Mouse (Mus musculus): Measurements from ENCODE around the gene BC024978. TPM values are rescaled to one million over a fixed set of nuclear protein-coding genes. Genes with fewer than 3 reads are reported as not detected.

Gene BC024978
- polyA plus RNA-seq (2015; fragmentation: Nextera tagmentation; extraction: Ambion mirVana), result 3.6 and 5.1 TPM in 2 replicates

DNA sequence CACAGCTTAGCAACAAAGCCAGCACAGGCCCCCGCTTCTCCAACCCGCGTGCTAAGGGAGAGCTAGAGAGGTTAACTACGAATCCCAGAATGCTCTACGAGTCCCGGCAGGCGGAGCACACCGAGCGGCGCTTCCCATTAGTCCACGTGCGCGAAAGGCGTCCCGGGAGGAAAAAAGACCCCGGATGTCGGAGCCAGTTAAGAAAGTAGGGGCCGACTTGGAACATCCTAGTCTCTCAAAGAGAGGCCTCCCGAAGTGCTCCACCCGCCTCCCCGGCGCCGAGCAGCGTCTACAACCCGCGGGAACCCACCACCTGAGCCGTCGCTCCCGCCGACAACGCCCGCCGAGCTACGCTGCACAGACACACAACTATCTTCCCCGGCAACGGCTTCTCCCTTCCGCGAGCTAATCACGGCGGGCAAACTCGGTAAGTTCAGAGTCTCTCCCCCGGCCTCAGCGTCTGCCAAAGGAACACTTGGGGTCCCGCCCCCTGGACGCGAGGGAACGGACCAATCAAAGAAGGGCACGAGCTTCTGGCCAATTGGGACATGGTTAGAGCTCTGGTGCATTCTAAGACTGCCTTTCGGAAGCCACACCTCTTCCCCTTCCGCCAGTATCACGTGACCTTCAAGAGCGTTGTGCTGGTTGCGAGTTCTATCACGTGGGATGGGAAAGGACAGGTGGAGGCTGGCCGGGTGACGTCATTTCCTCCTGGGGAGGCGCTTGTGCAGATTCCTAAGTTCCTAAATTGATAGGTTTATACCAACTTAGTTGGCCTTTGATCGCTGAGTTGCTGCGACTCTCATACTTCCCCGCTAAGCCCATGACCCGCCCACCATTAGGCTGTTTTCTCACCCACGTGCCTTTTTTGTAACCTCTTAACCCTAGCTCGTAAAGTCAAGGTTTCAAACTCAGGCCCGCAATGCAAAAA is at the start of gene BC024978, which contains the start of gene Snrpa:
Gene BC024978, plus strand, starts transcription at position 101 of the 931 bp plus-strand sequence.
Gene Snrpa, minus strand, starts transcription at position 591 of the 931 bp plus-strand sequence.
- peaks cover 22% of the 10 kb centered on the region for H3K4me1 ChIP-seq (replicated peaks; ENCODE audit: control insufficient read depth, insufficient read depth, low read length)
- H3K27me3 ChIP-seq (replicated peaks; ENCODE audit: control insufficient read depth, insufficient read depth, low read length), result no peaks in the 10 kb centered on the region
- peak within 1 kb of the TSS; percentile 96 for H3K27ac ChIP-seq (ENCODE audit: low read length)
- under 1% methylated on average over 64 of the region's 64 CpGs for WGBS
- ATAC-seq, result peak; percentile 98
- H3K9ac ChIP-seq (replicated peaks; ENCODE audit: low read depth, low read length), result peak within 1 kb of the TSS; percentile 77
- H3K9me3 ChIP-seq (ENCODE audit: control insufficient read depth, low read length), result no peaks in the 10 kb centered on the region
- peaks cover 22% of the 10 kb centered on the region for H3K36me3 ChIP-seq (ENCODE audit: control insufficient read depth, insufficient read depth)
- H3K4me2 ChIP-seq (ENCODE audit: low read length), result peak within 1 kb of the TSS; percentile 71
- H3K4me3 ChIP-seq (replicated peaks; ENCODE audit: low read length), result peak within 1 kb of the TSS; percentile 72

DNA sequence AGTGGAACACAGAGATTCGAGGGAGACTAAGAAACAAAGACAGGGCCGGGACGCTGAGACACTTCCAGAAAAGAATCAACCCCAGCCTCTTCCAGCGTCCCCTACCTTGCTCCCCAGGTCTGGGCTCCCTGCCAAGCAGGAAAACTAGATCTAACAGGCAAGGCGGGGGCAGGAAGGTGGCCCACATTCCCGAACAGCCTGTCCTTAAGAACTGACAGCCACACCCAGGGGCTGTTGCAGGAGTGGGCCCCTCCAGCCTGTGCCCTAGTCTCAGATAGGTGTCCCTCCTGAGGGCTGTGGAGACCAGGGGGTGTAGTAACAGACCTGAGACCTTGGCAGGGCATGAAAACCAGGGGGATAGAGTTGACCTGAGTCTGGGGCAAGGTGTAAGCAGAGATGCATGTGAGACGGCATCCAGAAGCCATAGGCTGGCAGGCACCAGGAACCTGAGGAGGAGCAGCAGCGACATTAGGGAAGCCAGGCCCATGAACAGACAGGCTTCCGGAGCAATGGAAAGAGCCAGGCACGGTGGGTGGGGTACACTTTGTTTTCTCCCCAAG is 42.3 kb upstream of the BC024978 start, which contains the start of gene Cyp2t4:
Gene Cyp2t4, plus strand, starts transcription at position 510 of the 560 bp plus-strand sequence.
- Histone ChIP-seq H3K36me3 (ENCODE audit: control insufficient read depth, insufficient read depth) (peaks cover 12% of the 10 kb centered on the region), H3K4me2 (ENCODE audit: low read length) (no peak within 1 kb of the TSS), H3K4me1 (replicated peaks; ENCODE audit: control insufficient read depth, insufficient read depth, low read length) (no peaks in the 10 kb centered on the region), H3K9ac (replicated peaks; ENCODE audit: low read depth, low read length) (no peak within 1 kb of the TSS), H3K4me3 (replicated peaks; ENCODE audit: low read length) (no peak within 1 kb of the TSS), H3K9me3 (ENCODE audit: control insufficient read depth, low read length) (no peaks in the 10 kb centered on the region), H3K27me3 (replicated peaks; ENCODE audit: control insufficient read depth, insufficient read depth, low read length) (no peaks in the 10 kb centered on the region), H3K27ac (ENCODE audit: low read length) (no peak within 1 kb of the TSS)
- ATAC-seq, result no peak
- WGBS, result 65% methylated on average over 10 of the region's 10 CpGs

DNA sequence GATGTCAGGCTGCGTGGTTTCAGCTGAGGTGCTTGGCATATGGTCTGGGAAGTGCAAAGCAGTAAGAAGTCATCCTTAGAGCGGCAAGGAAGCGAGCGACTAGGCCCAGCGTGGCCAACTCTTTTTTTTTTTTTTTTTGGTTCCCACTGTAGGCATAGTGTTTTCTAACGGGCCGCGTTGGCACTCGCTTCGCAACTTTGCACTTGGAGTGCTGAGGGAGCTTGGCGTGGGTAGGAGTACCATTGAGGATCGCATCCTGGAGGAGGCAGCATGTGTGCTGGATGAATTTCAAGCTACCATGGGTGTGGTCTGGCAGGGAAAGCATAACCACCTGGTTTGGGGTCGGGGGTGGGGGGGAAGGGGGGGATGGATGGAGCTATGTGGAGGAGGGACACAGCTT is 39.6 kb upstream of the BC024978 start:
- ATAC-seq, result no peak
- H3K9ac ChIP-seq (replicated peaks; ENCODE audit: low read depth, low read length), result no peak overlapping the region
- WGBS, result 66% methylated on average over 13 of the region's 13 CpGs
- H3K4me2 ChIP-seq (ENCODE audit: low read length), result no peak overlapping the region
- H3K9me3 ChIP-seq (ENCODE audit: control insufficient read depth, low read length), result no peaks in the 10 kb centered on the region
- peaks cover 12% of the 10 kb centered on the region for H3K4me1 ChIP-seq (replicated peaks; ENCODE audit: control insufficient read depth, insufficient read depth, low read length)
- peaks cover 20% of the 10 kb centered on the region for H3K36me3 ChIP-seq (ENCODE audit: control insufficient read depth, insufficient read depth)
- no peak overlapping the region for H3K4me3 ChIP-seq (replicated peaks; ENCODE audit: low read length)
- no peak overlapping the region for H3K27ac ChIP-seq (ENCODE audit: low read length)
- no peaks in the 10 kb centered on the region for H3K27me3 ChIP-seq (replicated peaks; ENCODE audit: control insufficient read depth, insufficient read depth, low read length)

DNA sequence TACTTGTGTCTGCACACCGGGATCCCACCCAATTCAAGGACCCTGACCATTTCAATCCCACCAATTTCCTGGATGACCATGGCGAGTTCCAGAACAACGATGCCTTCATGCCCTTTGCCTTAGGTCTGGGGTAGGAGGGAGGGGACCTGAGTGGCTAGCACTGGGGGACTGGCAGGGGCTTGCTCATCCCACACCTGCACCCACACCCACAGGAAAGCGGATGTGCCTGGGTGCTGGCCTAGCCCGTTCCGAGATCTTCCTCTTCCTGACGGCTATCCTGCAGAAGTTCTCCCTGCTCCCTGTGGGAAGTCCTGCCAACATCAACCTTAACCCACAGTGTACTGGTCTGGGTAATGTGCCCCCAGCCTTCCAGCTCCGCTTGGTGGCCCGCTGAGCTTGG is 37.4 kb upstream of the BC024978 start:
- Histone ChIP-seq H3K4me2 (ENCODE audit: low read length) (no peak overlapping the region), H3K4me3 (replicated peaks; ENCODE audit: low read length) (no peak overlapping the region), H3K9me3 (ENCODE audit: control insufficient read depth, low read length) (no peaks in the 10 kb centered on the region), H3K27ac (ENCODE audit: low read length) (no peak overlapping the region), H3K36me3 (ENCODE audit: control insufficient read depth, insufficient read depth) (peaks cover 25% of the 10 kb centered on the region), H3K4me1 (replicated peaks; ENCODE audit: control insufficient read depth, insufficient read depth, low read length) (peaks cover 33% of the 10 kb centered on the region), H3K27me3 (replicated peaks; ENCODE audit: control insufficient read depth, insufficient read depth, low read length) (no peaks in the 10 kb centered on the region), H3K9ac (replicated peaks; ENCODE audit: low read depth, low read length) (no peak overlapping the region)
- ATAC-seq, result no peak
- WGBS, result 95% methylated on average over 9 of the region's 9 CpGs

DNA sequence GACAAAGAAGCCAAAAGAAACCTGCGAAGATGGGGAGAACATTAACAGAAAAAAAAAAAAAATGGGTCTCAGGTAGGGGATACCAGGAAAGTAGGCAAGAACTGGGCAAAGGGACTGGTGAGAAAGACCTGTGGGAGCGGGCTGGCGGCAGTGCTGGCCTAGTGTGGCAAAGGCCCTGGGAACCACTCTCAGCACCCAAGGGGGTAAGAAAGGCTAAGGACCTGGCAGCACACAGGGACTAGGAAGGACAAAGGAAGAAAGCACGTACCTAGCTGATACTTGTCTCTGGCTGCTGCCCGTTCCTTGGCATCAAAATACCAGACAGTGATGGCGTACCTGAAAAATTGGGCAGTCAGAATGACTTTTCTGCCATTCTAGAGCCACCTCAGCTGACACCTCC is 36.3 kb upstream of the BC024978 start:
- peaks cover 44% of the 10 kb centered on the region for H3K4me1 ChIP-seq (replicated peaks; ENCODE audit: control insufficient read depth, insufficient read depth, low read length)
- no peak for ATAC-seq
- H3K4me3 ChIP-seq (replicated peaks; ENCODE audit: low read length), result no peak overlapping the region
- no peak overlapping the region for H3K4me2 ChIP-seq (ENCODE audit: low read length)
- no peaks in the 10 kb centered on the region for H3K9me3 ChIP-seq (ENCODE audit: control insufficient read depth, low read length)
- H3K9ac ChIP-seq (replicated peaks; ENCODE audit: low read depth, low read length), result no peak overlapping the region
- no peak overlapping the region for H3K27ac ChIP-seq (ENCODE audit: low read length)
- 91% methylated on average over 6 of the region's 6 CpGs for WGBS
- H3K36me3 ChIP-seq (ENCODE audit: control insufficient read depth, insufficient read depth), result peaks cover 25% of the 10 kb centered on the region
- H3K27me3 ChIP-seq (replicated peaks; ENCODE audit: control insufficient read depth, insufficient read depth, low read length), result no peaks in the 10 kb centered on the region

DNA sequence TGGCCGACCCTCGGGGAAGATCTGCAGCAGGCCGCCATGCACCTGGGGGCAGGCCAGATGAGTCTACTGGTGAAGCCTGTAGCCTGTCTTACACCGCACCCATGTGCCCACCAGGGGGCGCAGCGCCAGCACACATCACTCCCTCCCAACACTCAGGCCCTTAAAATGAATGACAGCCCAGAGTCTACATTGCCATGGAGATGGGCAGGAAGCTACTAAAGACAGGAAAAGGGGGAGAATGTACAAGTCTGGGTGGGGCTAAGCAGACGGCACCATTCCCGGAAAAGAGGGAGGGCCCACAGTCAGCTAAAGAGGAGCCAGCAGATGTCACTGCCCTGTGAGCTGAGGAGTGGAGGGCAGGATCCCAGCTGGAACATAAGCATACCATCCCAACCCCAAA is 35.7 kb upstream of the BC024978 start:
- H3K9me3 ChIP-seq (ENCODE audit: control insufficient read depth, low read length), result no peaks in the 10 kb centered on the region
- H3K9ac ChIP-seq (replicated peaks; ENCODE audit: low read depth, low read length), result no peak overlapping the region
- peaks cover 50% of the 10 kb centered on the region for H3K4me1 ChIP-seq (replicated peaks; ENCODE audit: control insufficient read depth, insufficient read depth, low read length)
- peaks cover 25% of the 10 kb centered on the region for H3K36me3 ChIP-seq (ENCODE audit: control insufficient read depth, insufficient read depth)
- no peak overlapping the region for H3K4me2 ChIP-seq (ENCODE audit: low read length)
- no peaks in the 10 kb centered on the region for H3K27me3 ChIP-seq (replicated peaks; ENCODE audit: control insufficient read depth, insufficient read depth, low read length)
- no peak overlapping the region for H3K27ac ChIP-seq (ENCODE audit: low read length)
- WGBS, result 12% methylated on average over 8 of the region's 8 CpGs
- H3K4me3 ChIP-seq (replicated peaks; ENCODE audit: low read length), result no peak overlapping the region
- ATAC-seq, result peak; percentile 92

DNA sequence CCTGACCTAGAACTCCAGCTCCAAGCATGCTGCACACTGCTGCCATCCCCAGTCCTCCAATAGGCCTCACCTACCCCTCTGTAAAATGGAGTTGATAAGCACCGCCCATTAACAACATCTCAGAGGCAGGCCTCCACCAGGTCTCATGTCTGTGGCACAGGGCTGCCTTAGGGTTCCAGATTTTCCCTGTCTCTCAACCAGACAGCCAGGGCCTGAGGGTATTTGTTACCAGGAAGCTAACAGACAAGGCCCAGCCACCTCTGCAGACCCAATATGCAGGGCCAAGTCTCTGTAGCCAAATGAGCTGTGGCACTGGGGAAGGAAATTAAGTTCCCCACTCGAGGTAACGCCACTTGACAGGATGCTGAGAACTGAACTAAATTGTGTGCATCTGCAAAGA is 34.7 kb upstream of the BC024978 start:
- Histone ChIP-seq H3K27me3 (replicated peaks; ENCODE audit: control insufficient read depth, insufficient read depth, low read length) (no peaks in the 10 kb centered on the region), H3K9me3 (ENCODE audit: control insufficient read depth, low read length) (no peaks in the 10 kb centered on the region), H3K36me3 (ENCODE audit: control insufficient read depth, insufficient read depth) (peaks cover 25% of the 10 kb centered on the region), H3K9ac (replicated peaks; ENCODE audit: low read depth, low read length) (no peak overlapping the region), H3K4me2 (ENCODE audit: low read length) (no peak overlapping the region), H3K27ac (ENCODE audit: low read length) (no peak overlapping the region), H3K4me1 (replicated peaks; ENCODE audit: control insufficient read depth, insufficient read depth, low read length) (peaks cover 59% of the 10 kb centered on the region), H3K4me3 (replicated peaks; ENCODE audit: low read length) (no peak overlapping the region)
- 88% methylated on average over 3 of the region's 3 CpGs for WGBS
- no peak for ATAC-seq

DNA sequence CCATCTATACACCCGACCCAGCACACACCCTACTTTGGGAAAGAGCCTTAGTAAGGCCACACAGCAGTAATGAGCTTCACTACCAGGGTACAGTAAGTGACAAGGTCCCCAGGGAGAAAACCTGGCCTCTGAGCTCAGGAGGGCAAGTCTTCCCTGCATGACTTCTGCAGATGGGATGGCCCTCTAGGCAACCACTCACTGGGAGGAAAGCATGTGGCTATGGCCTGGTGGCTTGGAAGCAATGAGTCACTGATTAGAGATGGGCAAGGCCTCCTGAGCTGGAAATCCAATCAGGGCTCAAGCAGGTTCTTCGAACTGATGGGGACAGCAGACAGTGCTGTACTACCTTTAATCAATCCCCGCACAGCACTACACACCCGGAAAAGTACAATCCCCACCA is 33.8 kb upstream of the BC024978 start:
- Histone ChIP-seq H3K27me3 (replicated peaks; ENCODE audit: control insufficient read depth, insufficient read depth, low read length) (no peaks in the 10 kb centered on the region), H3K4me3 (replicated peaks; ENCODE audit: low read length) (no peak overlapping the region), H3K27ac (ENCODE audit: low read length) (no peak overlapping the region), H3K36me3 (ENCODE audit: control insufficient read depth, insufficient read depth) (peaks cover 25% of the 10 kb centered on the region), H3K4me2 (ENCODE audit: low read length) (no peak overlapping the region), H3K9me3 (ENCODE audit: control insufficient read depth, low read length) (no peaks in the 10 kb centered on the region), H3K4me1 (replicated peaks; ENCODE audit: control insufficient read depth, insufficient read depth, low read length) (peaks cover 59% of the 10 kb centered on the region), H3K9ac (replicated peaks; ENCODE audit: low read depth, low read length) (no peak overlapping the region)
- WGBS, result 93% methylated on average over 4 of the region's 4 CpGs
- no peak for ATAC-seq

DNA sequence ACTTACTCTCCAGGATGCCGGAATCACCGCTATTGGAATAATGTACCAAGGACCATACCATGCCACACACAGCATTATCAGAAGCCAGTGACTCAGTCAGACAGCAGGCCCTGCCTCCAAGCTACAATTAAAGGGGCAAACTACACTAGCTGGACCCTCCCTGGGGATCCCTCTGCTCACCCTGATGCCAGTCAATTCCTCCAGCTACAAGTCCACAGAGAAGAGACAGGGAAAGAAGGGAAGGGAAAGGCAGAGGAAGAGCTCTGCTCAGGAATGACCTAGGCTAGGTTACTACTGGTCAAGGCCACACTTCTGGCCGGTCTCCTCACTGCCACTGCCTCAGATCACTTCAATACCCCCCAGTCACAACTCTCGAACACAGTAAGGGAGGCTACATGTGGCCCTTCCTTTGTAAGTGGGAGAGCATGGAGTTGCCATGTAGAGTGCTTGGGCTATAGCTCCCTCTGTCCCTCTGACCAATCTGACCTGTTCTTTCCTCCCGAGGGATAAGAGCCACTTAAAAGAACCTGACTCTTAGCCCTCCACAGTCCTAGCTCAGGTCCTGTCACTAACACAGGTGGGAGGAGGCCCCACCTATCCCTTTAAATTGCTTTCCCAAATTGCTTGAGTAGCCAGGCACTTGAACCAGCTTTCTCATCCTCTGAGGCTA is 32.7 kb upstream of the BC024978 start:
- peaks cover 16% of the 10 kb centered on the region for H3K36me3 ChIP-seq (ENCODE audit: control insufficient read depth, insufficient read depth)
- no peak overlapping the region for H3K27ac ChIP-seq (ENCODE audit: low read length)
- peak overlapping the region; percentile 46 for H3K9ac ChIP-seq (replicated peaks; ENCODE audit: low read depth, low read length)
- WGBS, result 85% methylated on average over 5 of the region's 5 CpGs
- H3K4me2 ChIP-seq (ENCODE audit: low read length), result peak overlapping the region; percentile 84
- H3K9me3 ChIP-seq (ENCODE audit: control insufficient read depth, low read length), result no peaks in the 10 kb centered on the region
- H3K4me3 ChIP-seq (replicated peaks; ENCODE audit: low read length), result no peak overlapping the region
- no peak for ATAC-seq
- no peaks in the 10 kb centered on the region for H3K27me3 ChIP-seq (replicated peaks; ENCODE audit: control insufficient read depth, insufficient read depth, low read length)
- peaks cover 66% of the 10 kb centered on the region for H3K4me1 ChIP-seq (replicated peaks; ENCODE audit: control insufficient read depth, insufficient read depth, low read length)

Measured in forebrain, embryonic 16.5 days (tissue).